Mouse (Mus musculus) small intestine, adult 2 months (tissue): ENCODE measurements around the gene Garnl3.

Experiments used
- CTCF ChIP-seq: fragments of 200-500 bp; IDR thresholded peaks from 2 replicates; pipeline ENCODE4 v1.5.1; 2012; ENCODE audit warnings: low read depth, mild to moderate bottlenecking, control low read depth, inconsistent platforms, low read length, moderate library complexity, mixed read lengths; ENCODE audit not compliant: insufficient replicate concordance, insufficient read length; ENCODE audit errors: extremely low read depth
- POLR2A ChIP-seq: fragments of 200-500 bp; IDR thresholded peaks from 2 replicates; pipeline ENCODE4 v1.6.1; 2012; ENCODE audit warnings: low read depth, mild to moderate bottlenecking, control low read depth, inconsistent platforms, low read length, moderate library complexity

DNA sequence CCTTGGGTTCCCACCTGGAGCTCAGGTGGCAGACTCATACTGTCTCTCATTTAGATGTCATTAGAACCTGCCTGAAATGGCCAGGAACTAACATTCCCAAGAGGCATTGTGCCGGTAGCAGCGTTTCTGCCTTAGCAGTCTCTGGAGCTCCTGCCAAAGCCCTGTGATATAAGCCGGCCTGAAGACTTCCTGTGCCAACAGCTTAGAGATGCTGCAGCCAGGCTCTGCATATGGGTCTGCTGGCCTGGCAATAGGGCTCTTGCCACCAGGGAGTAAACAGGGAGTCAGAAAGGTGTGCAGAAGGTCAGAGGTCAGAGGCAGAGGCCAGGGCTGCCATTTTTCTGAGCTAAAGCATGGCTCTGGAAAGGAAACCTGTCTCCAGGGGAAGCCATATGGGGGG is 33.2 kb upstream of the Garnl3 start:
- TF ChIP-seq CTCF (no peak), POLR2A (no peak)
